Mouse (Mus musculus): ENCODE measurements at regions not wholly inside any gene's neighbourhood (a gene's known extent, or its start where the extent isn't known, plus 50 kb on each side); places are given as distances from the start of the nearest gene placed in this dataset.

DNA sequence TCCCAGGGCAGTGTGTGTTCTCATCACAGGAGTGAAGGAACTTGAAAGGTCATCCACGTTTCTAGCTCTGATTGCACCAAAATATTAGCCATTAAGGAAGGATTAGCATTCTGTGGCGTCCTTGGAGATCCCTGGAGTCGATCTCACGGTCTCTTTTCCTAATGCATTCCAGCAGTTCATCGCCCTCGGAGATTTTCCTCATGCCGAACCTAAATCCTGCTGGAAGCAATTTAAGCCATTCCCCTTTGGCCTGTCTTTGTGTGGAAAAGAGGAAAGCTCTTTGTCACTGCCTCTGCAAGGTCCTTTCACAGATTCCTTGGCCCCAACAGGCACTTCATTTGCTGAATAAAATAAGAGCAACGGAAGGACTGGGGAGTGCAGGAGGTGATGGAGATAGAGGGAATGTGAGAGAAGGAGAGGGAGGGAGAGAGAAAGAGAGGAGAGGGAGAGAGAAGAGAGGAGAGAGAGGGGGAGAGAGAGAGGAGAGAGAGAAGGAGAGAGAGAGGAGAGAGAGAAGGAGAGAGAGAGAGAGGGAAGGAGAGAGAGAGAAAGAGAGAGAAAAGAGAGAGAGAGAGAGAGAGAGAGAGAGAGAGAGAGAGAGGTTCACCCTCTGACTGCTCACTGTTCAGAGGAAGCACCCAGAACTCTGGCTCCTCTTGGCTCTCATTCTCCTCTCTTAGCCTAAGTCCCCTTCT lies 177.2 kb upstream of the Zfp462 start:
- peaks cover 29% of the 10 kb centered on the region for H3K9me3 ChIP-seq (replicated peaks)
- DNase-seq (ENCODE audit: low spot score) (no peak), ATAC-seq (ENCODE audit: extremely low read depth, insufficient number of reproducible peaks, low FRiP score, poor library complexity, severe bottlenecking) (no peak)
- TF ChIP-seq POLR2AphosphoS5 (IDR thresholded peaks at IDR 0.05; ENCODE audit: insufficient replicate concordance, low read depth, low read length), result no peak
- no peak for TF ChIP-seq GATA1 (IDR thresholded peaks at IDR 0.05; ENCODE audit: borderline replicate concordance, low read length)
- TF ChIP-seq TAL1 (conservative IDR thresholded peaks at IDR 0.05; ENCODE audit: low read depth, low read length), result no peak
- no peak for TF ChIP-seq CTCF (IDR thresholded peaks at IDR 0.05; ENCODE audit: low read depth, low read length)
- H3K27me3 ChIP-seq (ENCODE audit: insufficient read depth, low read length), result no peaks in the 10 kb centered on the region
- H3K4me3 ChIP-seq (ENCODE audit: low read depth, low read length), result no peak overlapping the region
- no peaks in the 10 kb centered on the region for H3K4me1 ChIP-seq (ENCODE audit: insufficient read depth, low read depth, low read length)
- H3K36me3 ChIP-seq (replicated peaks), result no peaks in the 10 kb centered on the region

GRCm38 (mm10) chr4:54768836-54769235 lies 176.0 kb upstream of the Zfp462 start:
- Histone ChIP-seq H3K27me3 (ENCODE audit: insufficient read depth, low read length) (no peaks in the 10 kb centered on the region), H3K9me3 (replicated peaks) (peaks cover 26% of the 10 kb centered on the region), H3K36me3 (replicated peaks) (no peaks in the 10 kb centered on the region), H3K4me3 (ENCODE audit: low read depth, low read length) (no peak overlapping the region), H3K4me1 (ENCODE audit: insufficient read depth, low read depth, low read length) (no peaks in the 10 kb centered on the region)
- ATAC-seq (ENCODE audit: extremely low read depth, insufficient number of reproducible peaks, low FRiP score, poor library complexity, severe bottlenecking) (no peak), DNase-seq (ENCODE audit: low spot score) (no peak)
- no peak for TF ChIP-seq GATA1 (IDR thresholded peaks at IDR 0.05; ENCODE audit: borderline replicate concordance, low read length)
- no peak for TF ChIP-seq CTCF (IDR thresholded peaks at IDR 0.05; ENCODE audit: low read depth, low read length)

DNA sequence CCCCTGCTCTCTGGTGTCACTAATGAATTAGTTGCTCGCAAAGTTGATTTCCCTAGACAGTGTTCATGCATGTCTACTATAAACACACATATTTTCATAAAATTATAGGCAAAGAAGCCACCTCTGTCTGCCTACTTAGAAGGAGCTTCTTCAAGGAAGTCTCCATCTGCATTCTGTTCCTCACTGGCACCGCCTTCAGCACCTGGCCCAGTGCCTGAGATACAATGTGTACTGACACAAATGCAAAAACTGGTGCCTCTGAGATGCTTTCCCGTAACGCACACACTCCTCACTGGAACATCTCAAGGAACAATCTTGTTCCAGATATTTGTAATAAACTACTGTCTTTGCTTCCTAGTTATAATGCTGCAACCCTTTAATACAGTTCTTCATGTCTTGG lies 170.8 kb upstream of the Zfp462 start:
- Histone ChIP-seq H3K27me3 (ENCODE audit: insufficient read depth, low read length) (no peaks in the 10 kb centered on the region), H3K4me3 (ENCODE audit: low read depth, low read length) (no peak overlapping the region), H3K36me3 (replicated peaks) (no peaks in the 10 kb centered on the region), H3K4me1 (ENCODE audit: insufficient read depth, low read depth, low read length) (no peaks in the 10 kb centered on the region), H3K9me3 (replicated peaks) (peaks cover 15% of the 10 kb centered on the region)
- DNase-seq (ENCODE audit: low spot score), result no peak
- ATAC-seq (ENCODE audit: extremely low read depth, insufficient number of reproducible peaks, low FRiP score, poor library complexity, severe bottlenecking), result no peak
- TF ChIP-seq GATA2 (IDR thresholded peaks at IDR 0.05; ENCODE audit: borderline replicate concordance, low read depth, low read length) (no peak), TAL1 (conservative IDR thresholded peaks at IDR 0.05; ENCODE audit: low read depth, low read length) (no peak)

GRCm38 (mm10) chr4:54774717-54775116 lies 170.1 kb upstream of the Zfp462 start:
- TF ChIP-seq CTCF (IDR thresholded peaks at IDR 0.05; ENCODE audit: low read depth, low read length), result no peak
- TF ChIP-seq GATA2 (IDR thresholded peaks at IDR 0.05; ENCODE audit: borderline replicate concordance, low read depth, low read length), result no peak
- TF ChIP-seq GATA1 (IDR thresholded peaks at IDR 0.05; ENCODE audit: borderline replicate concordance, low read length), result no peak
- no peak for TF ChIP-seq TAL1 (conservative IDR thresholded peaks at IDR 0.05; ENCODE audit: low read depth, low read length)
- TF ChIP-seq POLR2AphosphoS5 (IDR thresholded peaks at IDR 0.05; ENCODE audit: insufficient replicate concordance, low read depth, low read length), result no peak
- no peak for DNase-seq (ENCODE audit: low spot score)
- no peaks in the 10 kb centered on the region for H3K36me3 ChIP-seq (replicated peaks)
- no peak overlapping the region for H3K4me3 ChIP-seq (ENCODE audit: low read depth, low read length)
- ATAC-seq (ENCODE audit: extremely low read depth, insufficient number of reproducible peaks, low FRiP score, poor library complexity, severe bottlenecking), result no peak
- H3K27me3 ChIP-seq (ENCODE audit: insufficient read depth, low read length), result no peaks in the 10 kb centered on the region
- no peaks in the 10 kb centered on the region for H3K4me1 ChIP-seq (ENCODE audit: insufficient read depth, low read depth, low read length)
- peaks cover 10% of the 10 kb centered on the region for H3K9me3 ChIP-seq (replicated peaks)

- no peak overlapping the region for H3K4me3 ChIP-seq (ENCODE audit: low read depth, low read length)
- TF ChIP-seq GATA1 (IDR thresholded peaks at IDR 0.05; ENCODE audit: borderline replicate concordance, low read length) (no peak), GATA2 (IDR thresholded peaks at IDR 0.05; ENCODE audit: borderline replicate concordance, low read depth, low read length) (no peak), CTCF (IDR thresholded peaks at IDR 0.05; ENCODE audit: low read depth, low read length) (no peak), TAL1 (conservative IDR thresholded peaks at IDR 0.05; ENCODE audit: low read depth, low read length) (no peak), POLR2AphosphoS5 (IDR thresholded peaks at IDR 0.05; ENCODE audit: insufficient replicate concordance, low read depth, low read length) (no peak)
- DNase-seq (ENCODE audit: low spot score), result no peak
- H3K27me3 ChIP-seq (ENCODE audit: insufficient read depth, low read length), result no peaks in the 10 kb centered on the region
- ATAC-seq (ENCODE audit: extremely low read depth, insufficient number of reproducible peaks, low FRiP score, poor library complexity, severe bottlenecking), result no peak
- peaks cover 13% of the 10 kb centered on the region for H3K9me3 ChIP-seq (replicated peaks)
- no peaks in the 10 kb centered on the region for H3K4me1 ChIP-seq (ENCODE audit: insufficient read depth, low read depth, low read length)
- H3K36me3 ChIP-seq (replicated peaks), result no peaks in the 10 kb centered on the region
These were observed 164.3 kb upstream of the Zfp462 start for GRCm38 (mm10) chr4:54780511-54780910.

DNA sequence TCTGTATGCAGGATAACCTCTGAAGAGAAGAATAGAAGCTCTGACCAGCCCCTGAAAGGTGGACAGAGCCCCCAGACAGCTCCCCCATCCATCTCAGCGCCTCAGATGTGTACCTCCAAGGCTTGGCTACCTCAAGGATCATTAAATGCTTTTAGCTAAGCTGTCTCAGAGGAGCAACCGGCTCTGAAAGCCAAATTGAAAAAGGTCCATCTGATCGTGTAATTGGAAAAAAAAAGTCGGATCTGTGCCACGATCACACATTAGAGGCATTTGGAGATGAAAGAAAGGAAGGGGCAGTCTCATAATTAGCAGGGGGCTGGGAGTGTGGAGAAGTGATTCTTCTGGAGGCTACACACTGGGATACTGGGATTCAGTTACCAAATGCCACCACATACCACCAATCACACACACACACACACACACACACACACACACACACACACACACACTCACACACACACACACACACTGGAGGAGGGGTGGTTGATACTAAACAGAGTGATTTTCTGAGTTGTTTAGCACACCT lies 153.6 kb upstream of the Zfp462 start:
- no peaks in the 10 kb centered on the region for H3K27me3 ChIP-seq (ENCODE audit: insufficient read depth, low read length)
- no peak for ATAC-seq (ENCODE audit: extremely low read depth, insufficient number of reproducible peaks, low FRiP score, poor library complexity, severe bottlenecking)

More for the DNA sequence above, 153.6 kb upstream of the Zfp462 start:
- no peaks in the 10 kb centered on the region for H3K36me3 ChIP-seq (replicated peaks)
- no peak for DNase-seq (ENCODE audit: low spot score)
- peaks cover 41% of the 10 kb centered on the region for H3K9me3 ChIP-seq (replicated peaks)
- H3K4me3 ChIP-seq (ENCODE audit: low read depth, low read length), result no peak overlapping the region
- TF ChIP-seq GATA1 (IDR thresholded peaks at IDR 0.05; ENCODE audit: borderline replicate concordance, low read length) (no peak), TAL1 (conservative IDR thresholded peaks at IDR 0.05; ENCODE audit: low read depth, low read length) (no peak), CTCF (IDR thresholded peaks at IDR 0.05; ENCODE audit: low read depth, low read length) (no peak), GATA2 (IDR thresholded peaks at IDR 0.05; ENCODE audit: borderline replicate concordance, low read depth, low read length) (no peak), POLR2AphosphoS5 (IDR thresholded peaks at IDR 0.05; ENCODE audit: insufficient replicate concordance, low read depth, low read length) (no peak)
- H3K4me1 ChIP-seq (ENCODE audit: insufficient read depth, low read depth, low read length), result no peaks in the 10 kb centered on the region

Data from G1E (cell line).